Mouse (Mus musculus) midbrain, postnatal 0 days (tissue): Measurements from ENCODE around the gene Itgb2l. TPM values are rescaled to one million over a fixed set of nuclear protein-coding genes. Genes with fewer than 3 reads are reported as not detected.
A peak's percentile ranks its signal among the peaks of the same experiment; 100 is the strongest.

Experiments used
- ATAC-seq: fragments of 200-750 bp; cut with Nextera tagmentation; 2 replicates; pipeline ENCODE4 v1.8.0; 2017; ENCODE audit warnings: moderate number of reproducible peaks, mild to moderate bottlenecking, moderate TSS enrichment, moderate library complexity; ENCODE audit not compliant: low FRiP score
- DNase-seq: peaks from one replicate; pipeline ENCODE4 v3.0.0-alpha.2; 2015; ENCODE audit warnings: low spot score
- H3K27ac ChIP-seq: fragments of 300-500 bp; sonication (generic); 2 replicates; pipeline ENCODE4 v1.5.1; 2014; ENCODE audit warnings: low read depth, mild to moderate bottlenecking, low read length, mixed read lengths
- H3K27me3 ChIP-seq: fragments of 300-500 bp; sonication (generic); 2 replicates; pipeline ENCODE4 v1.6.1; 2014; ENCODE audit warnings: low read length, control low read depth, mixed read lengths; ENCODE audit not compliant: insufficient read depth
- H3K36me3 ChIP-seq: fragments of 300-500 bp; sonication (generic); 2 replicates; pipeline ENCODE4 v1.6.1; 2014; ENCODE audit warnings: low read length, control low read depth, mixed read lengths; ENCODE audit not compliant: insufficient read depth
- H3K4me1 ChIP-seq: fragments of 300-500 bp; sonication (generic); 2 replicates; pipeline ENCODE4 v1.6.1; 2014; ENCODE audit warnings: mild to moderate bottlenecking, control low read depth, antibody characterized with exemption, low read length, mixed read lengths; ENCODE audit not compliant: insufficient read depth
- H3K4me2 ChIP-seq: fragments of 300-500 bp; sonication (generic); 2 replicates; pipeline ENCODE4 v1.6.1; 2014; ENCODE audit warnings: low read depth, mild to moderate bottlenecking, low read length, mixed read lengths; ENCODE audit not compliant: poor library complexity, severe bottlenecking
- H3K4me3 ChIP-seq: fragments of 300-500 bp; sonication (generic); 2 replicates; pipeline ENCODE4 v1.5.1; 2014; ENCODE audit warnings: low read depth, mild to moderate bottlenecking, low read length, moderate library complexity
- H3K9ac ChIP-seq: fragments of 300-500 bp; sonication (generic); replicated peaks from 2 replicates; pipeline ENCODE4 v1.6.1; 2014; ENCODE audit warnings: mild to moderate bottlenecking, low read length, moderate library complexity, mixed read lengths; ENCODE audit not compliant: poor library complexity, severe bottlenecking
- H3K9me3 ChIP-seq: fragments of 300-500 bp; sonication (generic); 2 replicates; pipeline ENCODE4 v1.6.1; 2016; ENCODE audit warnings: low read length, control low read depth
- CTCF ChIP-seq: IDR thresholded peaks from 2 replicates; pipeline ENCODE4 v1.5.1; 2016; ENCODE audit warnings: antibody characterized with exemption, mild to moderate bottlenecking
- WGBS: fragments of 180-500 bp; shearing (Covaris S2); extraction: QIAGEN DNeasy Blood & Tissue Kit; methylation state at CpG from one replicate; pipeline ENCODE4 v1.1.7; 2014; 5-methylcytosine and 5-hydroxymethylcytosine counted together
- polyA plus RNA-seq: library from polyadenylated mRNA; unstranded; fragments of >200 nt; fragmentation: Nextera tagmentation; extraction: Ambion mirVana; gene quantifications from 2 replicates; pipeline ENCODE4 v1.2.1, GENCODE M21; 2015
- total RNA-seq: library from RNA; depleted of rRNA; stranded (reverse); fragments of >200 nt; gene quantifications from 2 replicates; pipeline ENCODE4 v1.2.3, GENCODE M21; 2014

Gene Itgb2l
- total and polyA plus RNA-seq, 2 experiments from 2014 or later = not detected

DNA sequence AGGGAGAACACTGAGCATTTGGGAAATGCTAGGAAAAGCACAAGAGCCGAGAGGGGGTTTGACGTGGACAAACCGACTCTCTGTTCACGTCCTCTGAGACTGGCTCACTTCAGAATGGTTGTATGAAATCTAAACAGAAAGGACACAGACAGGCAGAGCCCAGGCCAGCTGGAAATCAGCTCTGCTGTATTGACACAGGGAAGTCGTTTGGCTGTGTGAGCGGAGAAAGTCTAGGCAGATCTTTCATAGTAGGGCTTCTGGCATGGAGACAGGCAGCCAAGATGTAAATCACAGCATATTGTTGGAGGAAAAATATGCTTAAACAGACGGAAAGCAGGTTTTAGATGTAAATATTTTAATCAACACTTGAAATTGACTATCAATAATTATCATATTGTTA is 29.4 kb upstream of the Itgb2l start:
- peak overlapping the region; percentile 44; the same call in 1 of the 2 replicates for H3K9ac ChIP-seq
- H3K36me3 ChIP-seq = no peaks in the 10 kb centered on the region
- no peak for DNase-seq
- no peak for ATAC-seq
- no peak for TF ChIP-seq CTCF
- H3K4me2 ChIP-seq = peak overlapping the region; percentile 38
- peak overlapping the region; percentile 55 for H3K27ac ChIP-seq
- peak overlapping the region; percentile 3; the same call in 1 of the 2 replicates for H3K4me3 ChIP-seq
- no peaks in the 10 kb centered on the region for H3K9me3 ChIP-seq
- no peaks in the 10 kb centered on the region for H3K27me3 ChIP-seq
- 31% methylated on average over 7 of the region's 7 CpGs for WGBS
- peaks cover 19% of the 10 kb centered on the region for H3K4me1 ChIP-seq

DNA sequence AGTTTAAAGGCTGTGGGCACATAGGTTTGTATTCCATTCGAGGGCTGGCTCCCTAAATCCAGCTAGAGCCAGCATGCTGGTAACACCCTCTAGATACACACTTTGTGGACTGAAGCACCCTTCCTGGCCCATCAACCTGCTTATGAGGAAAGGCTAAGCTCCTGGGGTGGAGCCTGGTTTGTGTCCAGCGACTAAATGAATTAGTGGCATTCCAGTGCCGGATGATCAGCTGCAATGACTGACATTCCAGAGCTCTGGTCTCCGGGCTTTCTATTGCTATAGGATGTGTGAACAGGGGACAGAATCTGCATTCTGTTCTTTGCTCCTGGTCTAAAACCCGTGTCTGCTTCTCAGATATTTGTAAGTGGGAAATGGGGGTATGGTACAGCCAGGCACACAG is 28.9 kb upstream of the Itgb2l start:
- H3K4me1 ChIP-seq = peaks cover 19% of the 10 kb centered on the region
- H3K9me3 ChIP-seq = no peaks in the 10 kb centered on the region
- H3K4me2 ChIP-seq = peak overlapping the region; percentile 38
- H3K9ac ChIP-seq = peak overlapping the region; percentile 44; the same call in 1 of the 2 replicates
- peak overlapping the region; percentile 3; the same call in 1 of the 2 replicates for H3K4me3 ChIP-seq
- ATAC-seq (no peak), DNase-seq (no peak)
- WGBS = 25% methylated on average over 5 of the region's 5 CpGs
- no peak for TF ChIP-seq CTCF
- H3K27me3 ChIP-seq = no peaks in the 10 kb centered on the region
- no peaks in the 10 kb centered on the region for H3K36me3 ChIP-seq
- peak overlapping the region; percentile 55 for H3K27ac ChIP-seq

DNA sequence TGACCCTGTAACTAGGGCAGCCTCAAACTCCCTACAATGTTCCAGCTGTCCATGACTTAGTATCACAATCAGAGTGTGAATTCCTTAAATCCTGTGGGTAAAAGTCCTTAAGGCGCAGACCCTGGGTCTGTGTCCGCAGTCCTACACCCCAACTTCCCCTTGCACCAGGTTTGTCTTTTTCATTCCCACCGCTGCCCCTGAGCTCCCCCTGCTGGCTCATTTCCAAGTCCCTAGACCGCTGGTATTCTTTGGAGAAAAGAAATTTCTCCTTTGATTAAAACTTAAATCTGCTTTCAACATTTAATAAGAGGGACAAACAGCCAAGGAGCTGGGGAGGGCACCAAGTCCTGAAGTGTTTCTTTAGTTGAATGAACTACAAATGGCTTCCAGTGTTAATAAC is 26.2 kb upstream of the Itgb2l start:
- H3K9me3 ChIP-seq = no peaks in the 10 kb centered on the region
- no peak for ATAC-seq
- H3K36me3 ChIP-seq = no peaks in the 10 kb centered on the region
- no peak overlapping the region for H3K9ac ChIP-seq
- H3K4me1 ChIP-seq = peaks cover 19% of the 10 kb centered on the region
- TF ChIP-seq CTCF = peak; percentile 59
- 41% methylated on average over 4 of the region's 4 CpGs for WGBS
- DNase-seq = no peak
- no peaks in the 10 kb centered on the region for H3K27me3 ChIP-seq
- no peak overlapping the region for H3K27ac ChIP-seq
- H3K4me2 ChIP-seq = peak overlapping the region; percentile 52
- H3K4me3 ChIP-seq = peak overlapping the region; percentile 40; the same call in 1 of the 2 replicates

DNA sequence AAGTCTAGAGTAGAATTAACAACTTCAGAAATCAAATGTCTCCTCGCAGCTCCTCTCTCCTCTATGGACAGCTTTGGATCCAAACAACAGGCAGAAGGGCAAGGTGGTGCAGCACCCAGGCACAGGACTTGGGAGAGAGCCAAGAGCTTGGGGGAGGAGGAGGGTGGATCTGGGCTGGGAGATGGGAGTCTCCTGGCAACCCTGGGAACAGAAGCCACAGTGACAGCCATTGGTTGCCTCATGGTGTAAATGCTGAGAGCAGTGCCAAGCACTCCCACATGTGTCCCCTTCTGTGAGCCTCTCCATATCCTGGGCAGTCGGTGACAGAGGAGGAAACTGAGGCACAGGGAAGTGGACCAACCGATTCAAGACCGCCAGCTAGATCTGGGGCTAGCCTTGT is 25.3 kb upstream of the Itgb2l start:
- peak overlapping the region; percentile 40 for H3K4me3 ChIP-seq
- H3K27ac ChIP-seq = peak overlapping the region; percentile 38; the same call in 1 of the 2 replicates
- H3K4me2 ChIP-seq = peak overlapping the region; percentile 52
- WGBS = 70% methylated on average over 4 of the region's 4 CpGs
- H3K9ac ChIP-seq = 0 out of 2 replicates have a peak overlapping the region, but pooled peaks have one; percentile 36
- H3K9me3 ChIP-seq = no peaks in the 10 kb centered on the region
- peak; percentile 52 for ATAC-seq
- no peak for TF ChIP-seq CTCF
- peaks cover 19% of the 10 kb centered on the region for H3K4me1 ChIP-seq
- no peaks in the 10 kb centered on the region for H3K36me3 ChIP-seq
- DNase-seq = peak; percentile 84
- H3K27me3 ChIP-seq = no peaks in the 10 kb centered on the region

DNA sequence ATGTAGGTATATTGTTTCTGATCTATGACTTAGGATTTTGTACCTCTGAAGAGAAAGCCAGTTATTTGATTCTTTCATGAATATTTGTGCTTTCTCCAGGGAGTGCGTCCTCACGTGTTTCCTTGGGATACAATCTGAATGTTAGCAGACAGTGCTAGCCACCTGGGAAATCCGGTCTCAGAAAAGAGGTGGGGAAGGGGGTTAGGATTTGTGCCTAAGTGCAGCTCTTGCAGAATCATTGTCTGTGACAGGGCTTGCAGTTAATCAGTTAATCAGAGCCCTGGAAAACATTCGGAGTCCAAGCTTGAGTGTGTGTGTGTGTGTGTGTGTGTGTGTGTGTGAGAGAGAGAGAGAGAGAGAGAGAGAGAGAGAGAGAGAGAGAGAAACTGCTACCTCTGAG is 24.6 kb upstream of the Itgb2l start:
- H3K9ac ChIP-seq = peak overlapping the region; percentile 34
- peak overlapping the region; percentile 67 for H3K27ac ChIP-seq
- no peak for DNase-seq
- 0 out of 2 replicates have a peak, but pooled peaks have one; percentile 18 for ATAC-seq
- H3K4me3 ChIP-seq = peak overlapping the region; percentile 40
- WGBS = 29% methylated on average over 4 of the region's 4 CpGs
- H3K27me3 ChIP-seq = no peaks in the 10 kb centered on the region
- H3K4me2 ChIP-seq = peak overlapping the region; percentile 52
- TF ChIP-seq CTCF = no peak
- no peaks in the 10 kb centered on the region for H3K9me3 ChIP-seq
- no peaks in the 10 kb centered on the region for H3K36me3 ChIP-seq
- H3K4me1 ChIP-seq = peaks cover 14% of the 10 kb centered on the region

GRCm38 (mm10) chr16:96467445-96467844 is 24.0 kb upstream of the Itgb2l start, which contains the start of gene Pcp4:
Gene Pcp4, plus strand, starts transcription at chr16:96467606.
- Histone ChIP-seq H3K36me3 (no peaks in the 10 kb centered on the region), H3K27ac (peak within 1 kb of the TSS; percentile 67), H3K4me2 (peak within 1 kb of the TSS; percentile 52), H3K9ac (peak within 1 kb of the TSS; percentile 34), H3K9me3 (no peaks in the 10 kb centered on the region), H3K4me1 (peaks cover 12% of the 10 kb centered on the region), H3K4me3 (peak within 1 kb of the TSS; percentile 40), H3K27me3 (no peaks in the 10 kb centered on the region)
- ATAC-seq = peak; percentile 90
- 11% methylated on average over 8 of the region's 8 CpGs for WGBS
- DNase-seq = peak; percentile 92
- peak; percentile 99 for TF ChIP-seq CTCF
